Mouse (Mus musculus) neutrophil, adult 5-6 weeks (primary cell): ENCODE data around the gene Gm3159. TPM values are rescaled to one million over a fixed set of nuclear protein-coding genes. Genes with fewer than 3 reads are reported as not detected.
"Not testable (repeated sequence)": the region's sequence is repeated elsewhere in the genome, so short reads cannot be mapped to it uniquely, and the experiment has no call there.

Experiments
- ATAC-seq: fragments of 151-379, 151-347 bp; 2 replicates; pipeline ENCODE4 v1.8.0; 2017; ENCODE audit warnings: mild to moderate bottlenecking, moderate TSS enrichment; ENCODE audit not compliant: insufficient number of reproducible peaks, poor library complexity, low FRiP score, severe bottlenecking; ENCODE audit errors: extremely low read depth
- total RNA-seq: library from RNA; stranded (forward); fragments of 200-1000 nt; gene quantifications from 2 replicates; pipeline ENCODE4 v1.2.3, GENCODE M21; 2017

The Gm3159 gene
- total RNA-seq: not detected in 2 replicates

DNA sequence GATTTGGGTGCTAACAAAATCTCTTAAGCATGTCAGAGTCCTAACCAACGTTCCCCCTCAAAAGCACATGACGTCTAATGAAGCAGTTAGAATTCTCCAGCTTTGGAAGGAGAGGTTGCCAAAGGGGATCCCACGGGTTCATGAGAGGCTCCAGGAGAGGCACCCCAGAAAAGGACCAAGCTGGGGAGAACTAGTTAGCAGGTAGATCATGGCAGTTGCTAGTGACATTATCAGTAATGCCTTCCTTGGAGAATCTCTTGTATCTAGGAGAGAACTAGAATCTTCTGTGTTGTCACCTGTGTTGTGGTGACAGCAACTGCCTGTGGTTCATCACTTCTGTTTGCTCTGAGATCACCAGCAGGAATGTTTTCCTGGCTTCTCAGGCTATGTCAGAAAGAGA, at the start of gene Gm3159:
Gm3159 (plus strand) TSS at position 301 of the 400 bp plus-strand sequence.
- not testable (repeated sequence) for ATAC-seq

DNA sequence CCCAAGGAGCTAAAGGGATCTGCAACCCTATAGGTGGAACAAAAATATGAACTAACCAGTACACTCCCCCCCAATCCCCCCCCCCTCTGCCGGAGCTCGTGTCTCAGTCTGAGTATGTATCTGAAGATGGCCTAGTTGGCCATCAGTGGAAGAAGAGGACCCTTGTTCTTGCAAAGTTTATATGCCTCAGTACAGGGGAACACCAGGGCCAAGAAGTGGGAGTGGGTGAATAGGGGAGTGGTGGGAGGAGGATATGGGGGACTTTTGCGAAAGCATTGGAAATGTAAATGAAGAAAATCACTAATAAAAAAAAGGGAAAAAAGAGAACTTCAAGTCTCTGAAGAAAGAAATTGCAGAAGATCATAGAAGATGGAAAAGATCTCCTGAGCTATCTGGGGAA, 28.3 kb upstream of the Gm3159 start:
- ATAC-seq: not testable (repeated sequence)

DNA sequence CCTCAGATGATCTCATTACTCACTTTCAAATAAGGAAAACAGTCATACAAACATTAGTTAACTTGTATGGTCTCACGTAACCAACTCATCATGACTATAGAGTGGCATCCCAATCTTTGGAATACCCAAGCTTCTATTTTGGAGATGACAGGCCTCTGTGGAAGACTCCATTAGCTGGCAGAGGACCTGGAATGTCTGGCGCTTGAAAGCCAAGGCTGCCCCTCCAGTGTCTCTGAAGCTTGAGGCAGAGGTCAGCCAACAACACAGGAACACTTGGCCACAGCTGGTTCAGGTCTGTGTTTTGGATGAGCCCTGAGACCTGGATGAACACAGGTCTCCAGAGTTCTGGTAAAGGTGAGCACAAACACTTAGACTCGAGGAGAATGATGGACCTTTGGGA, 27.6 kb upstream of the Gm3159 start:
- not testable (repeated sequence) for ATAC-seq

DNA sequence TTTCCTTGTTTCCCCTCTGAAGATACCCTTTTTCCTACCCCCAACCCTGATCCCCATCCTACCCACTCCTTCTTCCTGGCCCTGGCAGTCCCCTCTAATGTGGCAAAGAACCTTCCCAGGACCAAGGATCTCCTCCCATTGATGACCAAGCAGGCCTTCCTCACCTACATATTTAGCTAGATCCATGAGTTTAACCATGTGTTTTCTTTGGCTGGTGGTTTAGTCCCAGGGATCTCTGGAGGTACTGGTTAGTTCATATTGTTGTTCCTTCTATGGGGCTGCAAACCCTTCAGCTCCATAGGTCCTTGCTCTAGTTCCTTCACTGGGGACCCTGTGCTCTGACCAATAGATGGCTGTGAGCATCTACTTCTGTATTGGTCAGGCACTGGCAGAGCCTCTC, 19.5 kb upstream of the Gm3159 start:
- not testable (repeated sequence) for ATAC-seq

DNA sequence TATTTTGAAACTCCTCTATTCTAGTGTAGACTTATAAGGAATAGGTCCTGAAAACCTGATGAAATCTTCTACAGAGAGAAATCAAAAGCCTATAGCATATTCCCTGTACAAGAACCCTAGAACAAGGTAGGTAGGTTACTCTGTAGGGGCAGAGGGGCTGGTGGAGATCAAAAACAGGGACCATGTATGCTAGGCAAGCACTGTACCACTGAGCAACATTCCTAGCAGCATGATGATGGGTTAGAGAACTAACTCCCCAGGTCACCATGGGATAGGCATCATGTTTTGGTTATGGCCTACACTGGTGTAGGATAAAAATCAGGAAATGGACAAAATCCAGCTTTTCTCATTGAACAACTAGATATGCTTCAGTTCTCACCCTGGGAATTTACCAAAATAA, 11.7 kb upstream of the Gm3159 start:
- ATAC-seq: not testable (repeated sequence)

DNA sequence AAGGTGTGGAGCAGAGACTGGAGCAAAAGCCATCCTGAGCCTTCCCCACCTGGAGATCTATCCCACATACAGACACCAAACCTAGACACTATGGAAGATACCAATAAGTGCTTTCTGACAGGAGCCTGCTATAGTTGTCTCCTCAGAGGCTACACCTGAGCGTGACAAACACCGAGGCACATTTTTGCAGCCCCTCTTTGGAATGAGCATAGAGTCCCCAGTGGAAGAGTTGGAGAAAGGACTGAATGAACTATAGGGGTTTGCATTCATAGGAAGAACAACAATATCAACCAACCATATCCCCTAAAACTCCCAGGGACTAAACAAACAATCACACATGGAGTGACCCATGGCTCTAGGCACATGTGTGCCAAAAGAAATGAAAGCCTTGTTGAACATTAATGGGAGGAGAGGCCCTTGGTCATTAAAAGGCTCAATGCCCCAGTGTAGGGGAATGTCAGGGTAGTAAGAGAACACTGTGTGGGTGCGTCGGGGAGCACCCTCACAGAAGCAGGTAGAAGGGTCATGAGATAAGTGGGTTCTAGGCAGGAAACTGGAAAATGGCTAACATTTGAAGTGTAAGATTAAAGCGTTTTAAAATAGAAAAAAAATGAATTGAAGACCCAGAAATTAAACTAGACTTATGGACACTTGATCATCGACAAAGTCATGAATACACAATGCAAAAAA, 4.3 kb upstream of the Gm3159 start:
- ATAC-seq: not testable (repeated sequence)

DNA sequence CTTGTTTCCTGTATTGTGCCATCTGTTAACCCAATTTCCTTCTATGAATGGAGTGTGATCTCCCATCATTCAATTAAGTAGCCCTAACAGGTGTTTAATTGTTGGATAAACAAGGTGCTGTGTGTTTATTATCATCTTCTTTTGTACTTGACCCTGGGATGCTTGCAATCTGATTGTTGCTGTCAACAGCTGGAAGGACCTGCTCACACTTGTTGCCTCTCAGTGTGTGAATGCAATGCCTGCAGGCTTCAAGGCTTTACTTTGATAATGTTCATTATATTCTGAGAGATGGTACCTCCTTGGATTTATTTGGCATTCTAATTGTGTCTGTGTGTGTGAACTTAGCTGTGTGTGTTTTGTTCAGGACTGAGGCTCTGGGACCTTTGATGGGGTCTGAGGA, 1.3 kb downstream of the Gm3159 start:
- not testable (repeated sequence) for ATAC-seq

DNA sequence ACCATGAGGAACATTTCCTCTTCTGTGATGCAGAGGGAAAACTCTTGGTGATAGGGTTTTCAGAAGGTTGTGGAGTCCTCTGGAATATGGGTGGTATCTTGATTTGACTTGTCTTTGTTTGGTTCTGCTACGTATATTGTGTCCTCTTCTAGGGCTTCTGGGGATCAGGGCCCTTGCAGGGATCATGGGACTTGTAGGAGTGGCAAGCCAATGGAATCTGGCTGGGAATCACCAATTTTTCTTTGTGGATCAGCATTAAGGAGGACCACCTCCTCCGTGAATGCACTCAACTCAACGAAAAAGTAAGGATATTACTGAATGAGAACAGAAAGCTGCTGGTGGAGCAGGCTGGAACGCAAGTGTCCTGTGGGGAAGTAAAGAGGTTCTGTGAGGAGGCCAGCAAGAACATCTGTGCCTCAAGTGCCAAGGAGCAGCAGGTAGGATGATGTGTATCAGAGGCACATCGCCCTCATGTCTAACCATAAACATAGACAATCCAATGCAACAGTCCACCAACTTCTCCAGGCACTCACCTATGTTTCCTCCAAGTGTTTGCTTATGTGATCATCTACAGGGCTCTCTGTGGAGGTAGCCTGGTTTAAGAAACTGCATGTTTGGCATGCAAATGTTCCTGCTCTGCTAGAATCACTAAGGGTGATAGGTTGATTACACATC, 2.9 kb downstream of the Gm3159 start:
- not testable (repeated sequence) for ATAC-seq

DNA sequence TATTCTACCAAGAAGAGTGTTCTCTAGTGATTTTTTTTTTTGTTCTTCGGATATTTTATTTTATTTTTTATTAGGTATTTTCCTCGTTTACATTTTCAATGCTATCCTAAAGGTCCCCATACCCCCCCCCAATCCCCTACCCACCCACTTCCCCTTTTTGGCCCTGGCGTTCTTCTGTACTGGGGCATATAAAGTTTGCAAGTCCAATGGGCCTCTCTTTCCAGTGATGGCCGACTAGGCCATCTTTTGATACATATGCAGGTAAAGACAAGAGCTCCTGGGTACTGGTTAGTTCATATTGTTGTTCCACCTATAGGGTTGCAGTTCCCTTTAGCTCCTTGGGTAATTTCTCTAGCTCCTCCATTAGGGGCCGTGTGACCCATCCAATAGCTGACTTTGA, 3.9 kb downstream of the Gm3159 start:
- ATAC-seq: not testable (repeated sequence)

DNA sequence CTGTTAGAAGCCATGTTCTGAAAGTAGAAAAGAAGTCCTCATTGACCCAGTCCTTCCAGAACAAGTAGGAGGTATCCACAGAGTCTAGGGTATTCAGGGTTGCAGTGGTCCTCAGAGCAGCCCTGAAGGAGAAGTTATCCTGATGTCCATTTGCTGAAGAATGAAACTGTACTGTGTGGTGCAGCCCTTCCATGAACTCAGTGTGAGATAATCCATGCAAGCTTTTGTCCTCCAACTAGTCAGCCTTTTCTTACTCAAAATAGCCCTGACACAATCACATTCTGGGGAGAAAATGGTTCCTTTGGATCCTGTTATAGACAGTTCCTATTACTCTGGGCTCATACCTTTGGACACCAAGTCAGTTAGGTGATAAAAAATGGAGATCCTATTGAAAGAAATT, 6.5 kb downstream of the Gm3159 start:
- ATAC-seq: not testable (repeated sequence)

DNA sequence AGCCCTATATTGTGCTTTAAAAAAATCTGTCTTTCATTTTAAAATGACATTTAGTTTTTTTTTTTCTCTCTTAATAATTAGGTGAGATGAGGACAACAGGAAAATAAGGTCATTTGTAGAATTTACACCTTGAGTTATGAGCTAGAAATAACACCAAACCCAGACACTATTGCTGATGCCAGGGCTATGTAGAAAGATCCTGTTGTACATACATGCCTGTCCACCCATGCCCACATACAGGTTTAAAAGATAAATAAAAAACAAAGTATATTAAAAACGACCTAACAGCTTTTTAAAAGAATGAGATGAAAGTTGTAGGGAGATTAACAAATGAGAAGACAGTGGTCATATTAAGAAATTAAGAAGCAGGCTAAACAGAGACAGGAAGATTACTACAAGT, 12.6 kb downstream of the Gm3159 start:
- ATAC-seq: not testable (repeated sequence)

DNA sequence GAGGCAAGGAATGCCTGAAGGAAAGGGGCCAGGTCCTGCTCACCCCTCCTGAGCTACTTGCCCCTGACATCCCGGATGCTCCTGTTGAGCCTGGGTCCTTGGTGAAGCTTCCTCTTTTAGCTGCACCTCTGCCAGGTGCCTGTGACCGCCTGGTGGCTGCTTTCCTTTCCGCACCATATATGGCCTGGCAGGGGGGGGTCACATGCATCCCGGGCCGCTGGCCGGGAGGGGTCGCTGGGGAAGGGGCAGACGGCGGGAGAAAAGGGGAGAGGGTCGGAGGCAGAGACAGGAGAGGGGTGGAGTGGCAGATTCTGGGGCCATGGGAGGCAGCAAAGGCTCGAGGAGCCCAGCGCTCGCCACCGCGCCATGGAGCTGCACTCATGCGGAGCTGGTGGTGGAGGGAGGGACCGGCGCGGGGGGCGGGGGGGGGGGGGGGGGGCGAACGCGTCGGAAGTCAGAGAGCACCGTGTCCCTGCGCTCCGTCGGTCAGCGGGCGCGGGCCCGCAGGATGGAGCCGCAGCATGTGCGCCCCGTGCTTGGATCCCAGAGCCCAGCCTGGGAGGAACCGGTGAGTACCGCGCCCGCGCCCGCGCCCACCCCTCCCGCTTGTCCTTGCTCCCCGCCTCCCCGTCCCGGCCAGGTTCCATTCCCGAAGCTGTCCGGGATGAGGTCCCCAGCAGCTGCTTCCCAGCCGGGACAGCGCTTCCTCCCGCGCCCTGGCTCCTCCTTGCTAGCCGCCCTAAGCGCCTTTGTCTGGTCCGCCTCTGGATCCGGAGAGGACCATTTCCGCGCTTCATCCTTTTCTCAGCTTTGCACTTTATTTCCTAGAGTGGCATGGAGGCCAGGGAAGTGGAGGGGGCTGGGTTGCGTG, 17.9 kb downstream of the Gm3159 start, which contains the start of gene Gm3164:
Gm3164 (plus strand) TSS at position 484 of the 871 bp plus-strand sequence.
- ATAC-seq: not testable (repeated sequence)

DNA sequence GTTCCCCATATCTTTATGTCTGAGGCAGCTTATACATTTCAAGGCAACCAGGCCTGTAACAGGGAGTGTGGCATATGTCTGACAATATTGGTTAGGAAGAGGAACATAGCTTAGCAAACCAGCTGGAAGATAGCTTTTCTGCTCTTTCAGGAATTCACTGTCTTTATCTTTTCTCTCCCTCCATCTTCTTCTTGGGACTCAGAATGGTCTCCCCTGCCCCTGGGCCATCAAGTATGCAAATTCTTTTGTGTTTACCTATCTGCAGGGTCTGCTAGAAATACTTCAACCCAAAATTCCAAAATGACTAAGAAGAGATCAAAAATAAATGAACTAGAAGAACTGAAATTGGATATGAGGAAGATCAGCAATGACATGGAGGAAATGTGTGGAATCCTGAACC, 33.4 kb downstream of the Gm3159 start, which contains the start of gene Gm3173:
Gm3173 (plus strand) TSS at position 301 of the 400 bp plus-strand sequence.
- not testable (repeated sequence) for ATAC-seq

Other genes starting within 250 kb of the Gm3159 start
- gene Gm3127, start 232.5 kb upstream of the Gm3159 start, total RNA-seq: not detected in 2 replicates
- not detected in 2 replicates for gene Gm2974, start 214.9 kb upstream of the Gm3159 start, total RNA-seq
- 0.23 TPM in 1 of 2 replicates, not detected in the other for gene Gm3138, start 147.9 kb upstream of the Gm3159 start, total RNA-seq
- gene Gm3149, start 80.2 kb upstream of the Gm3159 start, total RNA-seq: not detected in 2 replicates
- not detected in 2 replicates for gene 2610042L04Rik, start 62.8 kb upstream of the Gm3159 start, total RNA-seq
- 0.47 TPM in 1 of 2 replicates, not detected in the other for gene Gm3164, start 17.9 kb downstream of the Gm3159 start, total RNA-seq
- gene Gm3173, start 33.5 kb downstream of the Gm3159 start, total RNA-seq: 1.2 TPM in 1 of 2 replicates, not detected in the other
- 0.58 TPM in 1 of 2 replicates, not detected in the other for gene Gm3182, start 84.2 kb downstream of the Gm3159 start, total RNA-seq
- gene Gm3047, start 157.9 kb downstream of the Gm3159 start, total RNA-seq: not detected in 2 replicates
- gene Gm8159, start 234.8 kb downstream of the Gm3159 start, total RNA-seq: not detected in 2 replicates